Mouse (Mus musculus) T-helper 2 cell (primary cell): Measurements from ENCODE around the gene Grpr.

Source experiments
- in situ Hi-C: fragments of 300-600 bp; cut with MboI, MseI; formaldehyde crosslinking; loops from one replicate; pipeline ENCODE4 v1.15.1; 2025; ENCODE audit warnings: high pct_unique_total_duplicates

The Grpr gene

GRCm38 (mm10) chrX:163549666-163550065 is at the start of gene Grpr:
Gene Grpr, minus strand, starts transcription at chrX:163549677.
- in situ Hi-C loops: loop anchor here (25.0 kb wide), 1 partner anchor 637 kb away; the partner anchor contains the start of gene Ctps2

GRCm38 (mm10) chrX:163560521-163560920 is 11.0 kb upstream of the Grpr start:
- in situ Hi-C loops: no loop called here

DNA sequence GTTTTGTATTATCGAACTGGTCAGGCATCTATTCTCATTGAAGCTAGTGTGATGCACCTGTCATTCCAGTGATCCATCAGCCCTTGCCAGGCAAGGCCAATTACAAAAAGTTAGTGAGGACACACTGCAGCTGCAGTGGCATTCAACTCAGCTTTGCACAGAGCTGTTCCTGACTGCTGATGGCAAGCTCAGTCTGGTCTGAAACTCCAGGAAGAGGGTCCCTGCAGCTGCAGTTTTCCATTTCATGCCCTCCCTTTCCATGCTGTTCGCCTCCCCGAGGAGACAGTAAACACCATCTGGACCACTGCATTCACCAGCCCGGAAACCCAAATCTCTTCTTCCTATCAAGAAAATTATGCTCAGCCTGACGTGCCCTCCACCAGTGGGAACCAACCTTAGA is 2.4 kb downstream of the Grpr start:
- in situ Hi-C loops: loop anchor here (25.0 kb wide), 1 partner anchor 635 kb away; the partner anchor contains the start of gene Ctps2

DNA sequence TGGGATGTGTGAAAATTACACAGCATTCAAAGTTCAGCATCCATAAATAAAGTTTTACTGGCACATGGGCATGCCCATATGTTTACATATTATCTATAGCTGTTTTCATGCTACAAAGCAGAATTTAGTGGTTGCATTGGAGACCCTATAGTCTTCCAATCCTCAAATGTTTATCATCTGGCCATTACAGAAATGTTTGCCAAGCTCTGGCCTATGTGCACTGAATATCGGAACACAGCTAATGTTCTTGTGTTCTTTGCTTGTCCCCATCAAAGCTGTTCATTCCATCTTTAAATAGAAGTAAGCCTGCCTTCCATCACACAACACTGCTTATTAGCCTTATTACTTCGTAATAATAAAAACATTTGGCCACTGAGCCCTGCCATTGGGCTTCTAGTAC is 16.6 kb downstream of the Grpr start:
- in situ Hi-C loops: loop anchor here (25.0 kb wide), 1 partner anchor 621 kb away; the partner anchor contains the start of gene Ctps2

DNA sequence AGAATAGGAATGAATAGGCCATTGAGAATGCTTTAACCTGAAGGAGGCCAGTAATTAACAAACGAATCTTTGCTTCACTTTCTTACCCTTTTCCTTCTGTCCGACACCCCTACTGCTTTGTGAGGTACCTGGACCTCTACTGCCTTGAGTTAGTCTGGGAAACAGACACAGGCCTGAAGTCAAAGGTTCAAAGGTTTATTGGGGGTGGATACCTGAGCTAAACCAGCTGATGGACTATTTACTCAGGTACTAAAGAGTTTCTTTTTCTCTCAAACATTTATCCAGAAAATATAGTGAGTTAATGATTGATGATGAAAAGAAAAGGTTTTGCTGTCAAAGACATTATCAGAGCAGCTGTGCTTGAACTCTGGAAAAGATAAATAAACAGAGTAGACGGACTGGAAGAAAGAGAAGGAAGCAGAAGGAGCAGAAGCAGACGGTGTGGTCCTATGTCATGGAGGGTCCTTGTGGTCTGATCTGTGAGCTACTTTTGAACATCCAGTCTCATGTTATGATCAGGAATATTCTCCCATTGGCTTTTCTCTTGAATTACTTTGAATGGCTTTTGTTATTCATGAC is 30.4 kb downstream of the Grpr start:
- in situ Hi-C loops: no loop called here

- in situ Hi-C loops: no loop called here
These were observed 37.7 kb downstream of the Grpr start for GRCm38 (mm10) chrX:163511766-163512165.

GRCm38 (mm10) chrX:163502088-163502487 is 47.4 kb downstream of the Grpr start:
- in situ Hi-C loops: no loop called here
